Mouse (Mus musculus): ENCODE results near the gene Hoxa11.

Gene Hoxa11

GRCm38 (mm10) chr6:52248638-52249414 is 3.2 kb upstream of the Hoxa11 start:
- no peak for DNase-seq (ENCODE audit: inconsistent age in 2 of 2, low spot score in 1 of 2)

GRCm38 (mm10) chr6:52247766-52248637 is 2.4 kb upstream of the Hoxa11 start:
- no peak for DNase-seq (ENCODE audit: inconsistent age in 2 of 2, low spot score in 1 of 2)

- no peak for DNase-seq (ENCODE audit: inconsistent age in 2 of 2, low spot score in 1 of 2)
Measured at GRCm38 (mm10) chr6:52246916-52247315, 1.3 kb upstream of the Hoxa11 start.

- DNase-seq (ENCODE audit: inconsistent age in 2 of 2, low spot score in 1 of 2), result no peak
Measured at GRCm38 (mm10) chr6:52246403-52246803, 793 bp upstream of the Hoxa11 start.

GRCm38 (mm10) chr6:52245040-52245756 is 412 bp downstream of the Hoxa11 start:
- no peak for DNase-seq (ENCODE audit: inconsistent age in 2 of 2, low spot score in 1 of 2)

GRCm38 (mm10) chr6:52244471-52245039 is 1.1 kb downstream of the Hoxa11 start:
- DNase-seq (ENCODE audit: inconsistent age in 2 of 2, low spot score in 1 of 2), result no peak

- DNase-seq (ENCODE audit: inconsistent age in 2 of 2, low spot score in 1 of 2), result no peak
Measured at GRCm38 (mm10) chr6:52243681-52244121, 1.9 kb downstream of the Hoxa11 start.

GRCm38 (mm10) chr6:52242801-52243332 is 2.7 kb downstream of the Hoxa11 start:
- no peak for DNase-seq (ENCODE audit: inconsistent age in 2 of 2, low spot score in 1 of 2)

GRCm38 (mm10) chr6:52241001-52241621 is 4.5 kb downstream of the Hoxa11 start:
- DNase-seq (ENCODE audit: inconsistent age in 2 of 2, low spot score in 1 of 2), result no peak

- DNase-seq (ENCODE audit: inconsistent age in 2 of 2, low spot score in 1 of 2), result peak; percentile 67 to 87
Measured at GRCm38 (mm10) chr6:52240389-52241000, 5.1 kb downstream of the Hoxa11 start, which contains the start of gene Hoxa10. Gene Hoxa10, minus strand, starts transcription at chr6:52240854.

GRCm38 (mm10) chr6:52239625-52240388 is 5.8 kb downstream of the Hoxa11 start:
- peak in 1 of 2 experiments; percentile 50 for DNase-seq (ENCODE audit: inconsistent age in 2 of 2, low spot score in 1 of 2)

GRCm38 (mm10) chr6:52238976-52239375 is 6.6 kb downstream of the Hoxa11 start:
- DNase-seq (ENCODE audit: inconsistent age in 2 of 2, low spot score in 1 of 2), result no peak

- no peak for DNase-seq (ENCODE audit: inconsistent age in 2 of 2, low spot score in 1 of 2)
Measured at GRCm38 (mm10) chr6:52238155-52238545, 7.5 kb downstream of the Hoxa11 start.

GRCm38 (mm10) chr6:52237346-52238154 is 8.1 kb downstream of the Hoxa11 start:
- DNase-seq (ENCODE audit: inconsistent age in 2 of 2, low spot score in 1 of 2), result no peak

- DNase-seq (ENCODE audit: inconsistent age in 2 of 2, low spot score in 1 of 2), result no peak
Measured at GRCm38 (mm10) chr6:52236806-52237205, 8.8 kb downstream of the Hoxa11 start.

- no peak for DNase-seq (ENCODE audit: inconsistent age in 2 of 2, low spot score in 1 of 2)
Measured at GRCm38 (mm10) chr6:52235866-52236265, 9.7 kb downstream of the Hoxa11 start.

GRCm38 (mm10) chr6:52235267-52235666 is 10.3 kb downstream of the Hoxa11 start:
- DNase-seq (ENCODE audit: inconsistent age in 2 of 2, low spot score in 1 of 2), result no peak

All from adrenal gland, adult (tissue).